Mouse (Mus musculus): Measurements from ENCODE around the gene Ccdc114. TPM values are rescaled to one million over a fixed set of nuclear protein-coding genes. Genes with fewer than 3 reads are reported as not detected.
"Not testable (repeated sequence)": the region's sequence is repeated elsewhere in the genome, so short reads cannot be mapped to it uniquely, and the experiment has no call there.

Gene Ccdc114
- polyA plus RNA-seq (2014; fragmentation: Nextera tagmentation; extraction: Ambion mirVana), result 2.6 and 2.7 TPM in 2 replicates

DNA sequence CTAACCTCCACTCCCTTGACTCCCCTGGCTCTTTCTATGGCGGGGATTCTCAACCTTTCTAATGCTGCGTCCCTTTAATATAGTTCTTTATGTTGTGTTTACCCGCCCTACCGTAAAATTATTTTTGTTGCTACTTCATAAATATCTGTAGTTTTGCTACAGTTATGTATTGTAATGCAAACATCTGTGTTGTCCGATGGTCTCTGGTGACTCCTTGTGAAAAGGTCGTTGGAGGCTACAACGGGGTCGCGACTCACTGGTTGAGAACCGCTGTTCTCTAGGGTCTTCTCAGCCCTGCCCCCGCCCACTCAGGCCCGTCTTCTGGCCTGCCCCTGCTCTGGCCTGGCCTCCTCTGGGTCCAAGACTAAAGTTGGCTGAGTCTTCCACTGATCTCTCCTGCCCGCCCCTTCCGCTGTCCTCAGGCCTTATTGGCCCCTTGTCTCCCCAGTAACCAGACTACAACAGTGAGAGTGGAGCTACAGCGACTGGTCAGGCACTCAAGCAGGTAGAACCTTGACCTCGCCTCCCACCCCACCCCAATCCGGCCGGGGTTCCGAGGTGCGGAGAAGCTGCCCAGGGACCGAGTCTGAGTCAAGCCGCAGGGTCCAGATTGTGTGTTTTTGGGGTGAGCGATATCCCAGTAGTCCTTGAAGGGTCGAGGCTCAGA, at the start of gene Ccdc114:
Ccdc114 (plus strand) TSS at position 311 of the 667 bp plus-strand sequence.
- peak; percentile 33; the same call in 1 of the 2 replicates for ATAC-seq
- H3K9ac ChIP-seq (ENCODE audit: low read length), result peak within 1 kb of the TSS; percentile 53
- WGBS, result 7% methylated on average over 24 of the region's 24 CpGs
- H3K4me2 ChIP-seq (ENCODE audit: low read length), result peak within 1 kb of the TSS; percentile 52
- no peaks in the 10 kb centered on the region for H3K9me3 ChIP-seq (replicated peaks; ENCODE audit: control insufficient read depth, low read length)
- peak; percentile 25 for DNase-seq (ENCODE audit: low spot score)
- H3K27ac ChIP-seq (ENCODE audit: low read depth, low read length), result peak within 1 kb of the TSS; percentile 63; the same call in 1 of the 2 replicates
- peaks cover 6% of the 10 kb centered on the region for H3K4me1 ChIP-seq (ENCODE audit: control insufficient read depth, insufficient read depth, low read length)
- no peaks in the 10 kb centered on the region for H3K36me3 ChIP-seq (ENCODE audit: control insufficient read depth, insufficient read depth, low read length)
- H3K4me3 ChIP-seq (ENCODE audit: low read depth, low read length), result peak within 1 kb of the TSS; percentile 37
- H3K27me3 ChIP-seq (replicated peaks; ENCODE audit: control insufficient read depth, insufficient read depth, low read length), result no peaks in the 10 kb centered on the region

DNA sequence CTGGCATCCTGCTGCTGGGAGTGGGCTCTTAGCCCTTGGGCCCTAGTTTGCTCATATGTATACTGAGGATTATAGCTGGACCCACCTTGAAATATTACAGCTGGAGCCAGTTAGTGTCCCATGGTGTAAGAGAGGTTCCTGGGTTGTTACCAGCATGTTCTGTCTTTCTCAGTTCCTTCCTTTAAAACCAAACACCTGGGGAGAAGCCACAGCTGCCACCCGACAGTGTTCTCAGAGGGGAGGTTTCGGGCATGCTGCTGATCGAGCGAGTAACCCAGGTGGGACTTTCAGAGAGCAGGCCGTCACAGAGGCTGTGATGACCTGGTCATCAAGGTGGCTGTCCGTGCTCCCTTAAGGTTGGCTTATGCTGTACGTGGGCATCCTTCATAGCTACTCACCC, 47.0 kb upstream of the Ccdc114 start:
- Histone ChIP-seq H3K4me2 (ENCODE audit: low read length) (no peak overlapping the region), H3K9me3 (replicated peaks; ENCODE audit: control insufficient read depth, low read length) (no peaks in the 10 kb centered on the region), H3K4me3 (ENCODE audit: low read depth, low read length) (no peak overlapping the region), H3K9ac (ENCODE audit: low read length) (no peak overlapping the region), H3K4me1 (ENCODE audit: control insufficient read depth, insufficient read depth, low read length) (peaks cover 11% of the 10 kb centered on the region), H3K27ac (ENCODE audit: low read depth, low read length) (no peak overlapping the region), H3K36me3 (ENCODE audit: control insufficient read depth, insufficient read depth, low read length) (peaks cover 63% of the 10 kb centered on the region), H3K27me3 (replicated peaks; ENCODE audit: control insufficient read depth, insufficient read depth, low read length) (no peaks in the 10 kb centered on the region)
- WGBS, result 98% methylated on average over 7 of the region's 7 CpGs
- DNase-seq (ENCODE audit: low spot score) (no peak), ATAC-seq (no peak)

DNA sequence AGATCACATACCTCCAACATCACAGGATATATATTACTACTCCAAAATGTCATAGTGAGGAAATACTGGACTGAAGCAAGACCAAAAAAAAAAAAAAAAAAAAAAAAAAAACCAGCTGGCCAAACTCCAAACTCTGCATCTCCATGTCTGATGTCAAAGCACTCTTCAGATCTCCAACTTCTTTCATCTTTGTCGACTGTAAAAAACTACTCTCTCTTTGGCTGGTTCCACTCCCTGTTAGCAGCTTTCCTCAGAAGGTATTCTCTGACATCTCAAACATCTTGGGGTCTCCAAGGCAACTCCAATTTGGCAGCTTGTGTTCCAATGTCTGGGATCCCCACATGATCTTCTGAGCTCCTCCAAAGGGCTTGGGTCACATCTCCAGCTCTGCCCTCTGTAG, 45.6 kb upstream of the Ccdc114 start, which contains the start of gene Grin2d:
Grin2d (minus strand) TSS at position 101 of the 400 bp plus-strand sequence.
- Histone ChIP-seq H3K4me1 (ENCODE audit: control insufficient read depth, insufficient read depth, low read length) (peaks cover 11% of the 10 kb centered on the region), H3K36me3 (ENCODE audit: control insufficient read depth, insufficient read depth, low read length) (peaks cover 77% of the 10 kb centered on the region)
- WGBS, result 95% methylated on average over 1 of the region's 1 CpGs
- not testable (repeated sequence) for H3K27ac ChIP-seq (ENCODE audit: low read depth, low read length); ATAC-seq; DNase-seq (ENCODE audit: low spot score); H3K4me3 ChIP-seq (ENCODE audit: low read depth, low read length); H3K27me3 ChIP-seq (replicated peaks; ENCODE audit: control insufficient read depth, insufficient read depth, low read length); H3K4me2 ChIP-seq (ENCODE audit: low read length); H3K9me3 ChIP-seq (replicated peaks; ENCODE audit: control insufficient read depth, low read length); H3K9ac ChIP-seq (ENCODE audit: low read length)

DNA sequence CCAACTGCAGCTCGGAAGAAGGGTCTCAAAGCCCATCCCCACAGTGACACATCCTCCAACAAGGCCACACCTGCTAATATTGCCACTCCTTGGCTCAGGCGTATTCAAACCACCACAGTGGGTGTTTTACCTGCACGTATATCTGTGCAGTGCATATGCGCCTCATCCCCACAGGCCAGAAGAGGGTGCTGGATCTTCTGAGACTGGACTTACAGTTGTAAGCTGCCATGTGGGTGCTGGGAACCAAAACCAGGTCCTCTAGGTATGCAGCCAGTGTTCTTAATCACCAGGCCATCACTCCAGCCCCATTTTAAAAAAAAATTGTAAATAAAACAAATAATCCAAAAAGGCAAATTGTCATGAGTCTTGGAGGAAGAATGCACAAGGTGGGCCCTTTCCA, 43.3 kb upstream of the Ccdc114 start:
- whole genome bisulfite sequencing, result 98% methylated on average over 4 of the region's 4 CpGs
- no peaks in the 10 kb centered on the region for H3K27me3 ChIP-seq (replicated peaks; ENCODE audit: control insufficient read depth, insufficient read depth, low read length)
- H3K36me3 ChIP-seq (ENCODE audit: control insufficient read depth, insufficient read depth, low read length), result peaks cover 89% of the 10 kb centered on the region
- DNase-seq (ENCODE audit: low spot score) (no peak), ATAC-seq (no peak)
- H3K9me3 ChIP-seq (replicated peaks; ENCODE audit: control insufficient read depth, low read length), result no peaks in the 10 kb centered on the region
- no peak overlapping the region for H3K9ac ChIP-seq (ENCODE audit: low read length)
- H3K4me1 ChIP-seq (ENCODE audit: control insufficient read depth, insufficient read depth, low read length), result no peaks in the 10 kb centered on the region
- no peak overlapping the region for H3K4me2 ChIP-seq (ENCODE audit: low read length)
- H3K4me3 ChIP-seq (ENCODE audit: low read depth, low read length), result no peak overlapping the region
- H3K27ac ChIP-seq (ENCODE audit: low read depth, low read length), result no peak overlapping the region

DNA sequence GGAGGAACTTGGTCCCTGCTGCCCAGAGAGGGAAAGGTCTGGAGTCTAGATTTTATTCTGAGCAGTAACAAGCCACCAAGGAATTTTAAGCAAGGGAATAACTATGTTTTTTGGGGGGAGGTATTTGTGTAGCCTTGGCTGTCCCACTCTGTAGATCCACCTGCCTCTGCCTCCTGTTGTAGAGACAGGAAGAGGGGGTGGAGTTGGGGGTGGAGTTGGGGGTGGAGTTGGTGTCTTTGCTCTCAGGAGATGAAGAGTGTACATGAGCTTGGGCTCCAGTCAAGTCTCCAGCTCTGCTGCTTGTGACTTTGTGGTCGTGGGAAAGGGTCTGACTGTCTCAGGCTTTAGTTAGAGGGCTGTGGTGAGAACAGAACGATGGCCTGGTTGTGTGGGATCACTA, 42.9 kb upstream of the Ccdc114 start:
- Histone ChIP-seq H3K9me3 (replicated peaks; ENCODE audit: control insufficient read depth, low read length) (no peaks in the 10 kb centered on the region), H3K27me3 (replicated peaks; ENCODE audit: control insufficient read depth, insufficient read depth, low read length) (no peaks in the 10 kb centered on the region), H3K9ac (ENCODE audit: low read length) (no peak overlapping the region), H3K4me3 (ENCODE audit: low read depth, low read length) (no peak overlapping the region), H3K4me2 (ENCODE audit: low read length) (no peak overlapping the region), H3K4me1 (ENCODE audit: control insufficient read depth, insufficient read depth, low read length) (no peaks in the 10 kb centered on the region), H3K36me3 (ENCODE audit: control insufficient read depth, insufficient read depth, low read length) (peaks cover 87% of the 10 kb centered on the region), H3K27ac (ENCODE audit: low read depth, low read length) (no peak overlapping the region)
- no peak for DNase-seq (ENCODE audit: low spot score)
- ATAC-seq, result no peak
- WGBS, result 90% methylated on average over 2 of the region's 2 CpGs

DNA sequence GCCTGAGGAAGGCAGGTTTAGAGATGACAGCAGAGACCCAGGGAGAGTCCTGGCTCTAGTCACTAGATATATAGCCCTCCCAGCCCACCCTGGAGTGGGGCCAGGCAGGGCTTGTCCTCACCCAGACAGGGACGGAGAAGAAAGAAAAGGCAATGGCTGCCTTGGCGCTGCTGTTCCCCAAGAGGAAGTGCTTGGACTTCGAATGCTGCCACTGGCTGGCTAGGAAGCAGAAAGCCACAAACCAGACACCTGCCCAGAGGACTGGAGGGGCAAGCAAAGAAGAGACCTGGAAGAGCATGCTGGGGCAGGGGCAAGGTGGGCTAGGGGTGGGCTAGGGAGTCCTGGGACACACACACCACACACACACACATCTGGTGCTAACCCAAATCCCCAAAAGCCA, 36.6 kb upstream of the Ccdc114 start:
- Histone ChIP-seq H3K4me3 (ENCODE audit: low read depth, low read length) (no peak overlapping the region), H3K27ac (ENCODE audit: low read depth, low read length) (no peak overlapping the region), H3K9ac (ENCODE audit: low read length) (no peak overlapping the region), H3K4me1 (ENCODE audit: control insufficient read depth, insufficient read depth, low read length) (no peaks in the 10 kb centered on the region), H3K4me2 (ENCODE audit: low read length) (no peak overlapping the region), H3K9me3 (replicated peaks; ENCODE audit: control insufficient read depth, low read length) (no peaks in the 10 kb centered on the region), H3K27me3 (replicated peaks; ENCODE audit: control insufficient read depth, insufficient read depth, low read length) (no peaks in the 10 kb centered on the region), H3K36me3 (ENCODE audit: control insufficient read depth, insufficient read depth, low read length) (peaks cover 36% of the 10 kb centered on the region)
- WGBS, result 60% methylated on average over 3 of the region's 3 CpGs
- ATAC-seq (no peak), DNase-seq (ENCODE audit: low spot score) (no peak)

DNA sequence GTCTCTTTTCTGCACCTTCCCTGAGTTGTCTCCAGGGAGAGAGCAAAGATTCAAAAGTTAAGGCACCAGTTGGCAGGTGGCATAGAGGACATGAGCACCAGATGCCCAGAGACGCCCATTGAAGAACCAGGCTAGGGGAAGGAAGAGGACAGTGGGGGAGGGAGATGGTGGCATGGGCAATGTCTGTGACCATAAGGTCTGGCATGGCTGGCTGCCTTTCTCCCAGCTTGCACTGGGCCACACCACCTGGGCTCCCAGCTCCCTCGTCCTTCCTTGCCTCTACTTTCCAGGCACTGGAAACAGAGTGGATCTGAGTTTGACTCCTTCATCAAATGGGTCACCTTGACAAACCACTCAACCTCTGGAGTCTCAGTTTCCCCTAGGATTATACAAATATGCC, 31.2 kb upstream of the Ccdc114 start:
- Histone ChIP-seq H3K27me3 (replicated peaks; ENCODE audit: control insufficient read depth, insufficient read depth, low read length) (no peaks in the 10 kb centered on the region), H3K36me3 (ENCODE audit: control insufficient read depth, insufficient read depth, low read length) (no peaks in the 10 kb centered on the region), H3K9me3 (replicated peaks; ENCODE audit: control insufficient read depth, low read length) (no peaks in the 10 kb centered on the region), H3K27ac (ENCODE audit: low read depth, low read length) (no peak overlapping the region), H3K4me3 (ENCODE audit: low read depth, low read length) (no peak overlapping the region), H3K4me1 (ENCODE audit: control insufficient read depth, insufficient read depth, low read length) (peaks cover 5% of the 10 kb centered on the region), H3K4me2 (ENCODE audit: low read length) (no peak overlapping the region), H3K9ac (ENCODE audit: low read length) (no peak overlapping the region)
- DNase-seq (ENCODE audit: low spot score) (no peak), ATAC-seq (no peak)
- WGBS, result 83% methylated on average over 2 of the region's 2 CpGs

DNA sequence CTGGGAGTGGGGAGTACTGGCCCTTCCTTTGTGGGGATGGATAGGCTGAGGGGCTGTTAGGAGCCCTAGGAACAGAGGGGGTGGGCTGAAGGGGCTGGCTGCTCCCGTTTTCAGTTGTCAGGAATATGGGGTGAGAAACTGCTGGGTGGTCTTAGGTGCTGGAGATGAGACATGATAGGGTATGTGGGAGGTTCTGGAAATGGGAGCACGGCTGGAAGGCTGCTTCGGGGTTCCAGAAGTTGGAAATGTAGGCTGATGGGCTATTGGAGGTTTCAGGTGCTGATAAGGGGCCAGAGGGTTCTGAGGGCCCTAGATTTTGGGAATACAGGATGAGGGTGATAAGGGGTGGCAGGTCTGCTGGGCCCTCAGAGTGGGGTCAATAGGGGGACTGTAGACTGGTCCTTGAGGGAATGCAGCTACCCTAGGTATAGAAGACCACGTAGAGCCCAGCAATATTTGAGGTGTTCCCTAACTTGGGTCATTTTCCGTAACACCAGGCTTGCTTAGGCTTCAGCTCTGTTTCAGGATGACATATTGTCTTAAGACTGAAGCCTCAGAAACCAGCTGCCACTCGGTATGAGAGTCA, 27.8 kb upstream of the Ccdc114 start:
- H3K27ac ChIP-seq (ENCODE audit: low read depth, low read length), result no peak overlapping the region
- DNase-seq (ENCODE audit: low spot score) (no peak), ATAC-seq (peak; percentile 19; the same call in 1 of the 2 replicates)
- peaks cover 9% of the 10 kb centered on the region for H3K4me1 ChIP-seq (ENCODE audit: control insufficient read depth, insufficient read depth, low read length)
- WGBS, result 73% methylated on average over 6 of the region's 6 CpGs
- peak overlapping the region; percentile 34 for H3K4me2 ChIP-seq (ENCODE audit: low read length)
- H3K9ac ChIP-seq (ENCODE audit: low read length), result no peak overlapping the region
- H3K36me3 ChIP-seq (ENCODE audit: control insufficient read depth, insufficient read depth, low read length), result no peaks in the 10 kb centered on the region
- peak overlapping the region; percentile 47 for H3K4me3 ChIP-seq (ENCODE audit: low read depth, low read length)
- no peaks in the 10 kb centered on the region for H3K9me3 ChIP-seq (replicated peaks; ENCODE audit: control insufficient read depth, low read length)
- no peaks in the 10 kb centered on the region for H3K27me3 ChIP-seq (replicated peaks; ENCODE audit: control insufficient read depth, insufficient read depth, low read length)
